Comparison of ENCODE assay signal across 8 mouse cellular contexts in genomic region chr17:11972550-11972949, GRCm38 (mm10).
A peak's percentile ranks its signal among the peaks of the same experiment; 100 is the strongest.
DNase-seq lines count a peak whose midpoint lies in the region; ATAC-seq and TF ChIP-seq lines count a peak whose summit lies in the region.

No protein-coding gene starts in this region.

- peak overlapping the region; percentile 27; the same call in 1 of the 2 replicates for H3K4me2 ChIP-seq in forebrain, embryonic 11.5 days (ENCODE audit: low read depth, low read length, severe bottlenecking)
- 0 out of 2 replicates have a peak overlapping the region, but pooled peaks have one; percentile 25 for H3K4me2 ChIP-seq in stomach, postnatal 0 days (replicated peaks; ENCODE audit: low read depth)

- no peak overlapping the region; the same call in 1 of the 2 replicates for H3K9ac ChIP-seq in forebrain, embryonic 11.5 days (ENCODE audit: low read length)
- H3K9ac ChIP-seq in stomach, postnatal 0 days (ENCODE audit: low read length), result no peak overlapping the region

- no peaks in the 10 kb centered on the region for H3K9me3 ChIP-seq in forebrain, embryonic 11.5 days (ENCODE audit: control insufficient read depth, low read length)
- H3K9me3 ChIP-seq in stomach, postnatal 0 days (ENCODE audit: control insufficient read depth, low read length), result no peaks in the 10 kb centered on the region

- no peaks in the 10 kb centered on the region for H3K27me3 ChIP-seq in forebrain, embryonic 11.5 days (ENCODE audit: control insufficient read depth, insufficient read depth, low read length)
- H3K27me3 ChIP-seq in stomach, postnatal 0 days (ENCODE audit: control insufficient read depth, insufficient read depth, low read length), result no peaks in the 10 kb centered on the region

- TF ChIP-seq CTCF in brain, embryonic 14.5 days (IDR thresholded peaks at IDR 0.05; ENCODE audit: borderline replicate concordance, extremely low read depth, insufficient read depth, insufficient read length), result no peak
- TF ChIP-seq CTCF in stomach, postnatal 0 days (IDR thresholded peaks at IDR 0.05; ENCODE audit: low read depth), result peak; percentile 67

- intact Hi-C loops in left cerebral cortex, postnatal 14 days (cut with DNase I), result loop anchor here (10.0 kb wide), 1 partner anchor 298 kb away; no protein-coding TSS in a partner anchor
- intact Hi-C loops in left cerebral cortex, postnatal 10 days (cut with DNase I), result loop anchor here (5.0 to 10.0 kb wide), 2 partner anchors 360 to 1648 kb away; no protein-coding TSS in a partner anchor

- H3K36me3 ChIP-seq in forebrain, embryonic 11.5 days (ENCODE audit: control insufficient read depth, insufficient read depth, low read length), result no peaks in the 10 kb centered on the region
- H3K36me3 ChIP-seq in stomach, postnatal 0 days (ENCODE audit: control insufficient read depth, insufficient read depth, low read length), result no peaks in the 10 kb centered on the region

- WGBS in forebrain, embryonic 11.5 days, result 11% methylated on average over 9 of the region's 9 CpGs
- WGBS in stomach, postnatal 0 days, result 6% methylated on average over 9 of the region's 9 CpGs

- no peak for TF ChIP-seq EP300 in stomach, postnatal 0 days (optimal IDR thresholded peaks at IDR 0.05)

- ATAC-seq in forebrain, embryonic 11.5 days (replicated peaks; ENCODE audit: low FRiP score), result no peak
- no peak for ATAC-seq in stomach, postnatal 0 days (ENCODE audit: low FRiP score, low TSS enrichment)

- peak; percentile 23 to 46 for DNase-seq in left cerebral cortex, postnatal 14 days (ENCODE audit: low spot score in 2 of 2)
- DNase-seq in left cerebral cortex, postnatal 10 days (ENCODE audit: extremely low spot score in 1 of 2, low spot score in 2 of 2), result no peak
- peak; percentile 87 for DNase-seq in brain, embryonic 14.5 days (ENCODE audit: low read depth)
- DNase-seq in forebrain, embryonic 11.5 days (ENCODE audit: low spot score), result no peak
- peak; percentile 46 to 60 for DNase-seq in layer of hippocampus, postnatal 14 days (ENCODE audit: low spot score in 2 of 2)
- no peak for DNase-seq in stomach, postnatal 0 days (ENCODE audit: low spot score)
- no peak for DNase-seq in adrenal gland, postnatal 10 days
- no peak for DNase-seq in left cerebral cortex, adult 18-20 months (ENCODE audit: low spot score in 2 of 2)

- H3K4me3 ChIP-seq in forebrain, embryonic 11.5 days (ENCODE audit: low read depth, low read length), result no peak overlapping the region
- H3K4me3 ChIP-seq in stomach, postnatal 0 days (ENCODE audit: low read depth, low read length), result no peak overlapping the region

- H3K27ac ChIP-seq in forebrain, embryonic 11.5 days (ENCODE audit: low read depth, low read length), result no peak overlapping the region
- H3K27ac ChIP-seq in stomach, postnatal 0 days (replicated peaks), result no peak overlapping the region

- no peaks in the 10 kb centered on the region for H3K4me1 ChIP-seq in forebrain, embryonic 11.5 days (replicated peaks; ENCODE audit: control insufficient read depth, insufficient read depth, low read length)
- H3K4me1 ChIP-seq in stomach, postnatal 0 days (replicated peaks; ENCODE audit: control insufficient read depth, insufficient read depth), result no peaks in the 10 kb centered on the region

- no peak for TF ChIP-seq POLR2A in brain, embryonic 14.5 days (IDR thresholded peaks at IDR 0.05; ENCODE audit: borderline replicate concordance, extremely low read depth, insufficient read depth, insufficient read length, poor library complexity, severe bottlenecking)

Comparison
In these comparisons a context has a peak if more than half of its experiments do, and no peak if none do; other contexts are left out.
1. DNase-seq: peak in left cerebral cortex, postnatal 14 days (2 of 2), brain, embryonic 14.5 days (single experiment) and layer of hippocampus, postnatal 14 days (2 of 2); none in left cerebral cortex, postnatal 10 days (0 of 2), forebrain, embryonic 11.5 days (single experiment), stomach, postnatal 0 days (single experiment), adrenal gland, postnatal 10 days (single experiment) and left cerebral cortex, adult 18-20 months (0 of 2).